Mouse (Mus musculus) E14TG2a.4 (cell line): ENCODE results near the gene Tmco4.

Experiments
- H3K27me3 ChIP-seq: 2 replicates; pipeline ENCODE4 v1.6.1; 2014; ENCODE audit warnings: low read length, control low read depth; ENCODE audit not compliant: insufficient read depth
- H3K36me3 ChIP-seq: 2 replicates; pipeline ENCODE4 v1.6.1; 2014; ENCODE audit warnings: low read length, control low read depth; ENCODE audit not compliant: insufficient read depth
- H3K4me1 ChIP-seq: replicated peaks from 2 replicates; pipeline ENCODE4 v1.6.1; 2014; ENCODE audit warnings: low read depth, low read length, control low read depth
- H3K4me3 ChIP-seq: replicated peaks from 2 replicates; pipeline ENCODE4 v1.5.1; 2014; ENCODE audit warnings: mild to moderate bottlenecking, low read length
- H3K9me3 ChIP-seq: 2 replicates; pipeline ENCODE4 v1.6.1; 2014; ENCODE audit warnings: low read length, control low read depth
- CTCF ChIP-seq: conservative IDR thresholded peaks from 2 replicates; pipeline ENCODE4 v1.5.1; 2014; ENCODE audit warnings: low read length
- NANOG ChIP-seq: IDR thresholded peaks from 2 replicates; pipeline ENCODE4 v1.6.1; 2014; ENCODE audit warnings: borderline replicate concordance, low read length, mixed read lengths
- POU5F1 ChIP-seq: IDR thresholded peaks from 2 replicates; pipeline ENCODE4 v1.6.1; 2014; ENCODE audit warnings: low read length, borderline replicate concordance

Gene Tmco4

GRCm38 (mm10) chr4:139052796-139053195 lies 80.1 kb downstream of the Tmco4 start:
- Histone ChIP-seq H3K4me1 (peaks cover 12% of the 10 kb centered on the region), H3K36me3 (no peaks in the 10 kb centered on the region), H3K27me3 (0 out of 2 replicates have a peak, but pooled peaks cover 2% of the 10 kb centered on the region), H3K9me3 (no peaks in the 10 kb centered on the region), H3K4me3 (no peak overlapping the region)
- TF ChIP-seq NANOG (no peak), POU5F1 (no peak), CTCF (no peak)

DNA sequence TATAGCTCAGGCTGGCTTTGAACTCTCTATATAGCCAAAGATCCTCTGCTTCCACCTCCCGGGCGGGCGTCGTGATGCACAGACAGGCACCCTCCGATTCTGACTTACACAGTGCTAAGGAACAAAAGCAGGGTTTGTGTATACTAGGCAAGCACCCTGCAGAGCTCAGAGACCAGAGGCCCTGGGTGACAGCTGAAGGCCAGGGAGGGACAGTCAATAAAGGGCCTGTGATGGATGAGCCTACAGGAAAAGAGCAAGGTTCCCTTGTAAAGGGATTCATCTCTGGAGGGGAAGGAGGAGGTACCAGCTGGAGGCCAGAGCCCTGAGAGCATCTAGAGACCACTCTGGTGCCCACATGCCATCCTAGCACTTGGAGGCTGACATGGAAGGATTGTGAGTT lies 80.7 kb downstream of the Tmco4 start:
- H3K36me3 ChIP-seq: no peaks in the 10 kb centered on the region
- peaks cover 12% of the 10 kb centered on the region for H3K4me1 ChIP-seq
- no peak overlapping the region for H3K4me3 ChIP-seq
- H3K9me3 ChIP-seq: no peaks in the 10 kb centered on the region
- TF ChIP-seq POU5F1 (no peak), NANOG (no peak), CTCF (no peak)
- 0 out of 2 replicates have a peak, but pooled peaks cover 2% of the 10 kb centered on the region for H3K27me3 ChIP-seq

GRCm38 (mm10) chr4:139054300-139054923 lies 81.7 kb downstream of the Tmco4 start:
- TF ChIP-seq NANOG (no peak), POU5F1 (no peak), CTCF (no peak)
- Histone ChIP-seq H3K27me3 (0 out of 2 replicates have a peak, but pooled peaks cover 2% of the 10 kb centered on the region), H3K9me3 (no peaks in the 10 kb centered on the region), H3K4me1 (peaks cover 12% of the 10 kb centered on the region), H3K36me3 (no peaks in the 10 kb centered on the region), H3K4me3 (no peak overlapping the region)

GRCm38 (mm10) chr4:139055336-139055735 lies 82.6 kb downstream of the Tmco4 start:
- Histone ChIP-seq H3K9me3 (no peaks in the 10 kb centered on the region), H3K4me3 (no peak overlapping the region), H3K4me1 (peaks cover 12% of the 10 kb centered on the region), H3K36me3 (no peaks in the 10 kb centered on the region), H3K27me3 (peaks cover 7% of the 10 kb centered on the region)
- TF ChIP-seq NANOG (no peak), CTCF (no peak), POU5F1 (no peak)

- no peaks in the 10 kb centered on the region for H3K9me3 ChIP-seq
- no peaks in the 10 kb centered on the region for H3K36me3 ChIP-seq
- H3K4me3 ChIP-seq: no peak overlapping the region
- TF ChIP-seq NANOG (no peak), CTCF (no peak), POU5F1 (no peak)
- peaks cover 12% of the 10 kb centered on the region for H3K4me1 ChIP-seq
- H3K27me3 ChIP-seq: peaks cover 10% of the 10 kb centered on the region
Measured at GRCm38 (mm10) chr4:139055744-139056143, 83.1 kb downstream of the Tmco4 start.

DNA sequence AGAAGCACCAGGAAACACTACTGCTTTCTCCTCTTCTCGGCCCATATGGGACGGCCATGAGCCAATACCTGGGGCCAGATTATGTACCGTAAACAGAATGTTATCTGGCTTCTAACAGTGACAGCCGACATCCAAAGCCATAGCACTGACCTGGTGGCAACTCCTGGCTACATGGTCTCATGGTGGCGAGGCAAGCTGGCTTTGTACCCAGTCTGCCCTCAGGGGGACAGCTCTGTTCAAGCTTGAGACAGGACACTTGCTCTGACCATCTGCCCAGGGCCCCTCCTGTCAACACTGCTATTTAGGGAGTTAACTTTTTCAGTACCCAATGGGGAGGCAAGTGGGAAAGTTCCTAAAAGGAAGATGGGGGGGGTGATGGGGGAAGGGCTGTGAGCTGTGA lies 84.6 kb downstream of the Tmco4 start:
- peaks cover 18% of the 10 kb centered on the region for H3K27me3 ChIP-seq
- no peaks in the 10 kb centered on the region for H3K36me3 ChIP-seq
- TF ChIP-seq CTCF: no peak
- no peaks in the 10 kb centered on the region for H3K9me3 ChIP-seq
- H3K4me3 ChIP-seq: no peak overlapping the region
- peaks cover 9% of the 10 kb centered on the region for H3K4me1 ChIP-seq

DNA sequence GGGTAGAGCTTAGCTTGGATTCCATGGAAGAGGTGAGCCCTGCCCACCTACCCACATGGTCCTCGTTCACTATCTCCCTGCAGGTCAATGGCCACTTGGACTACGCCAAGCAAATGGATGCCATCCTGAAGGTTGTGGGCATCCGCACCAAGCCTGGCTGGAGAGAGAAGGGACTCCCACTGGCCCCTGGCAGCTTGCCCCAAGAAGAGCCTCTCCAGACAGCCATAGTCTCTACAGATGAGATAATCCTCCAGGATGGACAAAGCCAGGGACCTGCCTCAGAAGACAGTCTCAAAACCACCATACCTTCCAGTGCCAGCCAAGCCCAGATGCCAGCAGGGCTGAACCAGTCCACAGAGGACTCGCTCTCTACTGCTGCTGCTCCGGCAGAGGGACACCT lies 85.3 kb downstream of the Tmco4 start:
- H3K4me1 ChIP-seq: peaks cover 4% of the 10 kb centered on the region
- no peaks in the 10 kb centered on the region for H3K36me3 ChIP-seq
- peaks cover 22% of the 10 kb centered on the region for H3K27me3 ChIP-seq
- H3K9me3 ChIP-seq: no peaks in the 10 kb centered on the region
- H3K4me3 ChIP-seq: no peak overlapping the region
- no peak for TF ChIP-seq CTCF
- TF ChIP-seq POU5F1: no peak
- no peak for TF ChIP-seq NANOG

GRCm38 (mm10) chr4:139059569-139059968 lies 86.9 kb downstream of the Tmco4 start:
- no peaks in the 10 kb centered on the region for H3K9me3 ChIP-seq
- peaks cover 37% of the 10 kb centered on the region for H3K27me3 ChIP-seq
- TF ChIP-seq CTCF: no peak
- no peak for TF ChIP-seq POU5F1
- TF ChIP-seq NANOG: no peak
- no peak overlapping the region for H3K4me3 ChIP-seq
- H3K36me3 ChIP-seq: no peaks in the 10 kb centered on the region
- H3K4me1 ChIP-seq: no peaks in the 10 kb centered on the region; the same call in 1 of the 2 replicates

DNA sequence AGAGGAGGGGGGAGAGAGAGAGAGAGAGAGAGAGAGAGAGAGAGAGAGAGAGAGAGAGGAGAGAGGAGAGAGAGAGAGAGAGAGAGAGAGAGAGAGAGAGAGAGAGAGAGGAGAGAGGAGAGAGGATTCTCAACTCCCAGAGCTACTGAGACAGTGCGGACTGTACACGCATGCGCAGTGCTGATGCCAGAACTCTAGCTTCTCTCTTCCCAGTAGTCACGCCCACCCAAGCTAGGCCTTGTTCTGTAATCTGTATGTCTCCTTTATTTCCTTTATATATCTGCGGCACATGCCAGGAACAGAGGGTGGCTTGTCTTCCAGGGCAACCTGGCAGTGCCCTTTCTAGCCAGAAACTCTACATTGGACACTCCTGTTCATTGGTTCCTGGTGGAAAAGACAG lies 92.1 kb downstream of the Tmco4 start:
- Histone ChIP-seq H3K4me3 (no peak overlapping the region), H3K27me3 (peaks cover 73% of the 10 kb centered on the region), H3K9me3 (no peaks in the 10 kb centered on the region), H3K36me3 (no peaks in the 10 kb centered on the region), H3K4me1 (no peaks in the 10 kb centered on the region; the same call in 1 of the 2 replicates)
- TF ChIP-seq POU5F1: no peak
- TF ChIP-seq NANOG: no peak
- TF ChIP-seq CTCF: no peak
